Mouse (Mus musculus): Measurements from ENCODE around the gene Nrl. TPM values are rescaled to one million over a fixed set of nuclear protein-coding genes. Genes with fewer than 3 reads are reported as not detected.

The Nrl gene
- polyA plus RNA-seq (2012; rRNA removed), result 0.69 and 0.82 TPM in 2 replicates

GRCm38 (mm10) chr14:55524785-55525184 is at the start of gene Nrl:
Gene Nrl, minus strand, starts transcription at chr14:55524981.
- no peak for DNase-seq (ENCODE audit: extremely low spot score in 1 of 2, low spot score in 1 of 2)

- no peak for DNase-seq (ENCODE audit: extremely low spot score in 1 of 2, low spot score in 1 of 2)
These were observed 47.0 kb upstream of the Nrl start for GRCm38 (mm10) chr14:55571760-55572159.

GRCm38 (mm10) chr14:55570588-55570987 is 45.8 kb upstream of the Nrl start:
- no peak for DNase-seq (ENCODE audit: extremely low spot score in 1 of 2, low spot score in 1 of 2)

- no peak for DNase-seq (ENCODE audit: extremely low spot score in 1 of 2, low spot score in 1 of 2)
These were observed 42.7 kb upstream of the Nrl start for GRCm38 (mm10) chr14:55567496-55567895.

GRCm38 (mm10) chr14:55565748-55566147 is 41.0 kb upstream of the Nrl start:
- DNase-seq (ENCODE audit: extremely low spot score in 1 of 2, low spot score in 1 of 2), result no peak

GRCm38 (mm10) chr14:55563249-55563648 is 38.5 kb upstream of the Nrl start:
- no peak for DNase-seq (ENCODE audit: extremely low spot score in 1 of 2, low spot score in 1 of 2)

- DNase-seq (ENCODE audit: extremely low spot score in 1 of 2, low spot score in 1 of 2), result no peak
These were observed 37.1 kb upstream of the Nrl start for GRCm38 (mm10) chr14:55561860-55562259.

- DNase-seq (ENCODE audit: extremely low spot score in 1 of 2, low spot score in 1 of 2), result peak; percentile 99
These were observed 35.7 kb upstream of the Nrl start, which contains the start of gene A730061H03Rik for GRCm38 (mm10) chr14:55560202-55561073. Gene A730061H03Rik, minus strand, starts transcription at chr14:55560406.

- peak; percentile 79 to 90 for DNase-seq (ENCODE audit: extremely low spot score in 1 of 2, low spot score in 1 of 2)
These were observed 35.0 kb upstream of the Nrl start, which contains the start of gene Dcaf11 for GRCm38 (mm10) chr14:55559799-55560201. Gene Dcaf11, plus strand, starts transcription at chr14:55560006.

- DNase-seq (ENCODE audit: extremely low spot score in 1 of 2, low spot score in 1 of 2), result no peak
These were observed 34.1 kb upstream of the Nrl start for GRCm38 (mm10) chr14:55558740-55559448.

- no peak for DNase-seq (ENCODE audit: extremely low spot score in 1 of 2, low spot score in 1 of 2)
These were observed 32.8 kb upstream of the Nrl start for GRCm38 (mm10) chr14:55557587-55557986.

- DNase-seq (ENCODE audit: extremely low spot score in 1 of 2, low spot score in 1 of 2), result peak in 1 of 2 experiments; percentile 84
These were observed 32.2 kb upstream of the Nrl start for GRCm38 (mm10) chr14:55557003-55557402.

GRCm38 (mm10) chr14:55555788-55556187 is 31.0 kb upstream of the Nrl start:
- DNase-seq (ENCODE audit: extremely low spot score in 1 of 2, low spot score in 1 of 2), result no peak

GRCm38 (mm10) chr14:55554635-55555034 is 29.9 kb upstream of the Nrl start:
- no peak for DNase-seq (ENCODE audit: extremely low spot score in 1 of 2, low spot score in 1 of 2)

- no peak for DNase-seq (ENCODE audit: extremely low spot score in 1 of 2, low spot score in 1 of 2)
These were observed 27.0 kb upstream of the Nrl start for GRCm38 (mm10) chr14:55551794-55552193.

GRCm38 (mm10) chr14:55551347-55551746 is 26.6 kb upstream of the Nrl start:
- no peak for DNase-seq (ENCODE audit: extremely low spot score in 1 of 2, low spot score in 1 of 2)

GRCm38 (mm10) chr14:55550191-55550590 is 25.4 kb upstream of the Nrl start:
- no peak for DNase-seq (ENCODE audit: extremely low spot score in 1 of 2, low spot score in 1 of 2)

- no peak for DNase-seq (ENCODE audit: extremely low spot score in 1 of 2, low spot score in 1 of 2)
These were observed 19.6 kb upstream of the Nrl start for GRCm38 (mm10) chr14:55544334-55544733.

- DNase-seq (ENCODE audit: extremely low spot score in 1 of 2, low spot score in 1 of 2), result no peak
These were observed 17.5 kb upstream of the Nrl start for GRCm38 (mm10) chr14:55542268-55542667.

- peak in 1 of 2 experiments; percentile 83 for DNase-seq (ENCODE audit: extremely low spot score in 1 of 2, low spot score in 1 of 2)
These were observed 16.1 kb upstream of the Nrl start for GRCm38 (mm10) chr14:55540787-55541321.

All from frontal cortex, adult 2 months (tissue).